Mouse (Mus musculus): ENCODE measurements at regions not wholly inside any gene's neighbourhood (a gene's known extent, or its start where the extent isn't known, plus 50 kb on each side); places are given as distances from the start of the nearest gene placed in this dataset.

DNA sequence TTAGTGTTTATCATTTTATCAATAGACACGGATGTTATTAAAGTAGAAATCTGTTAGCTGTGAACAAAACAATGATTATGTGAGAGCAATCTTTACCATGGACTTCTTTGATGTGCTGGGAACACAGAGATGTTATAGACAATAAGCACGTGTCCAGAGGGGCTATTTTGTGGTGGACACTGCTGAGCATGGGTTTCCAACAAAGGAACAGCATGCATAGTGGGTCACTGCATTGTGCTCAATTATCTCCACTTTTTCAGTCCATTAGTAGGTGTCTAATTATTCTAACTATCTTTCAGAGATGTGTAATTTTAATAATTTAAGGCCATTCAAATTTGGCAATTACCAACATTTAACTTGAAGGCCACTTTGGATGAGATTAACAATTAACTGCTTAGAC is 409.6 kb upstream of the Fam98a start:
- Histone ChIP-seq H3K4me1 (replicated peaks) (no peaks in the 10 kb centered on the region), H3K27me3 (replicated peaks) (no peaks in the 10 kb centered on the region), H3K9me3 (no peaks in the 10 kb centered on the region), H3K4me2 (replicated peaks) (no peak overlapping the region), H3K36me3 (no peaks in the 10 kb centered on the region), H3K27ac (no peak overlapping the region), H3K9ac (no peak overlapping the region), H3K4me3 (replicated peaks) (no peak overlapping the region)
- WGBS = 78% methylated on average over 2 of the region's 2 CpGs
- ATAC-seq = no peak

DNA sequence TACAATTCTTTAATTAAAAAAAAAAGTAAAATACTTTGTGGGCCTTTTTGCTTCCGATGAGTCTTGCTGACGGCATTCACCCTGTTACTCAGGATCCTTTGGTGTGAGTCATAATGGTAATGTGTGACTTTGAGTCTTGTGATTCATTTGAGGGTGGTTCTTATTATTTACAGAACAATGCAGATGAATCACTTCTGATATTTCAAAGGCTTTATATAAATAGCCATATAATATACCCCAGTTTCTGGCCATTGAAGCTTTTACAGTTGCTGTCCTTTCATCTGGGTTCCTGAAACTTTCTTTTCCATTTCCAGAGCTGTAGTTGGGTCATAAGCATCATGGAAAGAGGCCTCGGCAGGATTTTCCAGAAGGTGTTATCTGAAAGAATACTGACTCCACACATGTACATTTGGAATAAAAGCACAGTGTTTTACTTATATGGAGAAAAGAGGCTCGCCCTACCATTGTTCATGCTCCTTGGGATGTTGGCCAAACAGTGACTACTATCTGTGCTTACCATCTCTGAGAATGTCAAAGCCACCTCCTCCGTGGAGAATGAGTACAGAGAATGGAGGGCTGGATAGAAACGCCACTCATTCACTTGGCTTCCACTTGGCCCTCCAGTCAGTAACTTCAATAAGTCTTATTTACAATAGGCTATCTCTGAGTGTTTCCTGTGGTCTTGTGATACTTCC is 385.1 kb upstream of the Fam98a start:
- 84% methylated on average over 6 of the region's 6 CpGs for WGBS
- H3K27me3 ChIP-seq (replicated peaks) = no peaks in the 10 kb centered on the region
- no peaks in the 10 kb centered on the region for H3K4me1 ChIP-seq (replicated peaks)
- no peak for ATAC-seq
- no peak overlapping the region for H3K27ac ChIP-seq
- no peaks in the 10 kb centered on the region for H3K9me3 ChIP-seq
- no peak overlapping the region for H3K4me2 ChIP-seq (replicated peaks)
- no peaks in the 10 kb centered on the region for H3K36me3 ChIP-seq
- no peak overlapping the region for H3K4me3 ChIP-seq (replicated peaks)
- H3K9ac ChIP-seq = no peak overlapping the region

DNA sequence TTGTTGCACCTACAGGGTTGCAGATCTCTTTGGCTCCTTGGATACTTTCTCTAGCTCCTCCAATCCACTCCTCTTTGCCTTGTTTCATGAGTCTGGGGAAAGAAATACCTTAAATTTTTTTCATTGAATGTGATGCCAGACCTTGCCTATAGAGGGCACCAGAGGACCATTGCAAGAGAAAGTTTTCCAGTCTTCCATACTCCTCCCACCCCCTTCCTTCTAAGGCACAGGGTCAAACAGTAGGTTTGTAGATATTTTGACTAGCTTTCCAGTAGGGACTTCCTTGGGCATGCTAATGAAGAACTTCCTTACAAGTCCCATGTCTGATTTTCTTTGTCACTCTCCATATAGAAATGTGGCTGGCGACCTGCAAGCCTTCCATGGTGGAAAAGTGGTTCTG is 379.3 kb upstream of the Fam98a start:
- Histone ChIP-seq H3K4me2 (replicated peaks) (no peak overlapping the region), H3K4me3 (replicated peaks) (no peak overlapping the region), H3K9me3 (no peaks in the 10 kb centered on the region), H3K36me3 (no peaks in the 10 kb centered on the region), H3K9ac (no peak overlapping the region), H3K27me3 (replicated peaks) (no peaks in the 10 kb centered on the region), H3K4me1 (replicated peaks) (no peaks in the 10 kb centered on the region), H3K27ac (no peak overlapping the region)
- no peak for ATAC-seq
- 74% methylated on average over 1 of the region's 1 CpGs for WGBS

DNA sequence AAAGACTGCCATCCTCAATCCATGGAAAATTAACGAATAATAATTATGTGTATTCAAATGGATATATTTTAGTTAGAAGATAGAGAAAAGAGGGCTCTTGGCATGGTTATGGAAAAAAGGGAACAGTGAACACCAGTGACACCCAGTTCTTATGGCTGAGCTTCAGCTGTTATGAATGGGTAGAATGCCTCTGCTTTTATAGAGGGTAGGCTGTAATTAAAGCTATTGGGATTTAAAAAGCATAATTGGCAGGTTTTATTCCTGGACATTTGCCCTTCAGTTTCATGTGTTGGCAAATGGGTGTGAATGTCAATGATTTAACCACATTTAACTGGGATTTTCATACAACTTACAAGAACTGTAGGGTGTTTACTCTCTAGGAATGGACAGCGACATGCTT is 368.5 kb upstream of the Fam98a start:
- Histone ChIP-seq H3K9me3 (no peaks in the 10 kb centered on the region), H3K4me2 (replicated peaks) (no peak overlapping the region), H3K4me1 (replicated peaks) (no peaks in the 10 kb centered on the region), H3K27me3 (replicated peaks) (no peaks in the 10 kb centered on the region), H3K9ac (no peak overlapping the region), H3K4me3 (replicated peaks) (no peak overlapping the region), H3K36me3 (no peaks in the 10 kb centered on the region), H3K27ac (no peak overlapping the region)
- no peak for ATAC-seq
- 87% methylated on average over 2 of the region's 2 CpGs for WGBS

DNA sequence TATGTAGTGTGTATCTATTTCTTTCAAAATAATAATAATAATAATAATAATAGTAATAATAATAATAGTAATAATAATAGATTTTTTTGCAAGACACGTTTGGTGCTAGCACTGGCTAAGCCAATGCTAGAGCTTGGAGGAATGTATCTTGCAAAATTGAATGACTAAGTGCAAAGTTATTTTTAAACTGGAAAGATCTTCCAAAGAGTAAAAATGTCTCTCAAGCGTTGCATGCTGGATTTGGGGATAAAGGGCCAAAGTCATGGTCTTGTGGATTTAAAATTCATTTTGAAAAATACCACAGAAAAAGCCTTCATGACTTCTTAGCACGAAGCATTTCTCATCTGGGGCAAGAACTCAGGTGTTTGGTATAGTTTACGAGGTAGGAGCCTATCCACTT is 365.3 kb upstream of the Fam98a start:
- H3K27ac ChIP-seq = no peak overlapping the region
- H3K4me3 ChIP-seq (replicated peaks) = no peak overlapping the region
- no peaks in the 10 kb centered on the region for H3K27me3 ChIP-seq (replicated peaks)
- ATAC-seq = no peak
- WGBS = 76% methylated on average over 4 of the region's 4 CpGs
- no peak overlapping the region for H3K4me2 ChIP-seq (replicated peaks)
- no peaks in the 10 kb centered on the region for H3K36me3 ChIP-seq
- no peaks in the 10 kb centered on the region for H3K4me1 ChIP-seq (replicated peaks)
- no peak overlapping the region for H3K9ac ChIP-seq
- no peaks in the 10 kb centered on the region for H3K9me3 ChIP-seq

DNA sequence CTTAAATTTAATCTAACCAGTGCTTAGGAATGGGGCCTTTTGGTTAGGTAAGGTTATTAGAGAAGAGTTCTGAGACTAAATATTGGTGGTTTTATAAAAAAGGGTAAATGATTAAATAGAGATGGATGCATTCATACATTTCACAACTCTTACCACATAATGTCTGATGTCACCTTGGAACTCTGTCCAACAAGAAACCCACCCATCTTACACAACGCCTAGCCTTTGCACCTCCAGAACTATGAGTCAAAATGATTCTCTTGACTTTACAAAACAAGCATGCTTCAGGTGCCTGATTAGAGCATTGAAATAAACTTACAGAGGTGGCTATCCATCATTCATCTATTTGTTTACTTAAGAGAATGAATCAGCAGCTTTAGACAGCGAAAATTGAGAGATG is 364.8 kb upstream of the Fam98a start:
- no peak for ATAC-seq
- 69% methylated on average over 2 of the region's 2 CpGs for WGBS

DNA sequence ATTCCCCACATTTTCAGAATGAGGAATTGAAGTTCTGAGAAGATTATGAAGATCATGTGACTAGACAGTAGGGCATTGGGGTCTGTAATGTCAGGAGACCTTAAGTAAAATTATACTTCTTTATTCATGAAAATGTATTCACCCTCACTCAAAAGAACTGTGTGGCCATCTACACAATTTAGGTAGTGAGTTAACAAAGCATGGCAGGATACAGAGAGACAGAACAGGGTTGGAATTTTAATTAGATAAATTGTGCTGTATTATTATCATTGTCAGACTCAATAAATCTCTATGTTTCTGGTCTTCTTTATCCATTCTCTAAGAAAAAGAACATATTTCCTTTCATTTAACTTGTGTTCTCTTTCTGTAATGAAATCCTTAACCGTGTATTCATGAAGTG is 363.5 kb upstream of the Fam98a start:
- H3K9ac ChIP-seq = no peak overlapping the region
- WGBS = 92% methylated on average over 1 of the region's 1 CpGs
- no peak for ATAC-seq
- no peaks in the 10 kb centered on the region for H3K4me1 ChIP-seq (replicated peaks)
- no peak overlapping the region for H3K4me2 ChIP-seq (replicated peaks)
- H3K36me3 ChIP-seq = no peaks in the 10 kb centered on the region
- H3K27me3 ChIP-seq (replicated peaks) = no peaks in the 10 kb centered on the region
- H3K4me3 ChIP-seq (replicated peaks) = no peak overlapping the region
- H3K27ac ChIP-seq = no peak overlapping the region
- no peaks in the 10 kb centered on the region for H3K9me3 ChIP-seq

More for the DNA sequence above, 364.8 kb upstream of the Fam98a start:
- no peaks in the 10 kb centered on the region for H3K9me3 ChIP-seq
- H3K4me3 ChIP-seq (replicated peaks) = no peak overlapping the region
- H3K27me3 ChIP-seq (replicated peaks) = no peaks in the 10 kb centered on the region
- no peak overlapping the region for H3K9ac ChIP-seq
- no peak overlapping the region for H3K4me2 ChIP-seq (replicated peaks)
- no peak overlapping the region for H3K27ac ChIP-seq
- no peaks in the 10 kb centered on the region for H3K36me3 ChIP-seq
- H3K4me1 ChIP-seq (replicated peaks) = no peaks in the 10 kb centered on the region

DNA sequence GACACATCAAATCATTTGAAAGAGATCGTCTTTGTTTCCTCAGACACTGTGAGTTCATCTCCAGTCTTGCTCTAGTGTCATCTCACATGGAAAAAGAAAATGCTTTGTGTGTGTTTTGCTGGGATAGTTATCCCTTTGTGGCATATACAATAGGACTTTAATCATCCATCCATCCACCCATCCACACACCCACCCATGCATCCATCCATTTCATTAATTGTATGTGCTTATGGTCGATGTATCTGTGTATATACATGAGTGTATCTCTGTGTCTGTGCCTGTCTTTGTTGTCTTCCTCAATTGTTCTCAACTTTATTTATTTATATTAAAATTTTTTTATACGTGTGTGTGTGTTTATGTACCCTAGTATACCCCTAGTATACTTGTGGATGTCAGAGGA is 355.3 kb upstream of the Fam98a start:
- no peak for ATAC-seq
- H3K9me3 ChIP-seq = no peaks in the 10 kb centered on the region
- H3K27ac ChIP-seq = no peak overlapping the region
- H3K27me3 ChIP-seq (replicated peaks) = no peaks in the 10 kb centered on the region
- H3K4me2 ChIP-seq (replicated peaks) = no peak overlapping the region
- H3K9ac ChIP-seq = no peak overlapping the region
- H3K4me3 ChIP-seq (replicated peaks) = no peak overlapping the region
- H3K4me1 ChIP-seq (replicated peaks) = no peaks in the 10 kb centered on the region
- H3K36me3 ChIP-seq = no peaks in the 10 kb centered on the region
- WGBS = 74% methylated on average over 3 of the region's 3 CpGs

DNA sequence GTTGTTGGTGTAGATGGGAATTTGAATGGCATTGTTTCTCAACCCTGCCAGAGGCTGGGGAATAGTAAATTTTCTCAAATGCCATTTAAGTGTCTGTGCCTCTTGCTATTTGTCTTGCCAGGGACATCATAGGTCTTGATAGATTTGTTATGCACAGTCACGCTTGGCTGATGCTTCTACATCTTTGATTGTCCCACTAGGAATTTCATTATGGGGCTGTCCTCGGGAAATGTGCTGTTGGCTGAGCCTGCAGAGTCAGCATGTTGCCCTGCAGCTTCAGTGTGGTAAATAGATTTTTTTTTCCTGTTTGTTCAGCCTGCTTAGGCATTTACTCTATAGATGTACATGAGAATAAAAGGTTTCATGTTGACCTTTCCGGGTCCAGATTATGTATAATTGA is 354.9 kb upstream of the Fam98a start:
- WGBS = 73% methylated on average over 3 of the region's 3 CpGs
- H3K4me3 ChIP-seq (replicated peaks) = no peak overlapping the region
- no peak overlapping the region for H3K4me2 ChIP-seq (replicated peaks)
- no peak overlapping the region for H3K9ac ChIP-seq
- H3K27ac ChIP-seq = no peak overlapping the region
- H3K36me3 ChIP-seq = no peaks in the 10 kb centered on the region
- no peaks in the 10 kb centered on the region for H3K4me1 ChIP-seq (replicated peaks)
- no peaks in the 10 kb centered on the region for H3K9me3 ChIP-seq
- ATAC-seq = no peak
- H3K27me3 ChIP-seq (replicated peaks) = no peaks in the 10 kb centered on the region

DNA sequence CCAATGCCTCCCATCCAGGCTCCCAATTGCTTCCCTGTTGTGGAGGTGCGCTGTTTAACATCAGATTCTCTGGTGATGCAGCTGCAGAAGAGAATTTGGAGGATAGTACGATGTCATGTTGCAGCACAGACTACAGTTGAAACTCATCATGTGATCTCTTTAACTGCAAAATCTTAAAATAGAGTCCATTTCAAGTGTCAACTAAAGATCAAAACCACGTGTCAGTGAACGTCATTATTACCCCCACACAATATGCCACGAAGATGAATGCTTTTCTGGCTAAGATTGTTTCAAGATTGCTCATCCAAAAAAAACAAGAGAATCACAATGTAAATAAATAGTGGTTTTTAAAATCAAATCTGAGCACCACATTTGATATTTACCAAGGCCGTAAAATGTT is 343.7 kb upstream of the Fam98a start:
- WGBS = 74% methylated on average over 6 of the region's 6 CpGs
- H3K9me3 ChIP-seq = no peaks in the 10 kb centered on the region
- no peaks in the 10 kb centered on the region for H3K4me1 ChIP-seq (replicated peaks)
- no peaks in the 10 kb centered on the region for H3K27me3 ChIP-seq (replicated peaks)
- no peak overlapping the region for H3K4me3 ChIP-seq (replicated peaks)
- H3K27ac ChIP-seq = no peak overlapping the region
- H3K9ac ChIP-seq = no peak overlapping the region
- H3K4me2 ChIP-seq (replicated peaks) = no peak overlapping the region
- no peaks in the 10 kb centered on the region for H3K36me3 ChIP-seq
- no peak for ATAC-seq

DNA sequence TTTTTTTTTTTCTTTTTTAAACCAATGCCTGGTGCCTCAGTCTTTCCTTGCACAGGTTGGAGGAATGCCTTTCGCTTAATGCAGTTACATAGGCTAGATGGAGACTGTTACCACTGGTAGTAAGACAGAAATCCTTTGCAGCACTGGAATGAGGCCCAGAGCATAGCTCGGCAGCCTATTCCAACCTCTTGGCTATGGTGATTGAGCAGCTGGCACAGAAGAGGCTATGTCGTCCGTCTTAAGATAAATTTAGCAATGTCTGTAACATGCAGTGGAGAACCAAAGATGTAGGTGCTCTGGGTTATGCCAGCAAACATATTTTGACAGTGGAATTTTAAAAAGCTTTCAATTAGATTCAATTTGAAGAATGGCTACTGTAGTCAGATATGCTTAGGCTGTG is 343.2 kb upstream of the Fam98a start:
- H3K4me2 ChIP-seq (replicated peaks) = no peak overlapping the region
- H3K27me3 ChIP-seq (replicated peaks) = no peaks in the 10 kb centered on the region
- H3K27ac ChIP-seq = no peak overlapping the region
- no peak overlapping the region for H3K9ac ChIP-seq
- H3K4me1 ChIP-seq (replicated peaks) = no peaks in the 10 kb centered on the region
- H3K9me3 ChIP-seq = no peaks in the 10 kb centered on the region
- WGBS = 67% methylated on average over 4 of the region's 4 CpGs
- ATAC-seq = no peak
- H3K36me3 ChIP-seq = no peaks in the 10 kb centered on the region
- no peak overlapping the region for H3K4me3 ChIP-seq (replicated peaks)

DNA sequence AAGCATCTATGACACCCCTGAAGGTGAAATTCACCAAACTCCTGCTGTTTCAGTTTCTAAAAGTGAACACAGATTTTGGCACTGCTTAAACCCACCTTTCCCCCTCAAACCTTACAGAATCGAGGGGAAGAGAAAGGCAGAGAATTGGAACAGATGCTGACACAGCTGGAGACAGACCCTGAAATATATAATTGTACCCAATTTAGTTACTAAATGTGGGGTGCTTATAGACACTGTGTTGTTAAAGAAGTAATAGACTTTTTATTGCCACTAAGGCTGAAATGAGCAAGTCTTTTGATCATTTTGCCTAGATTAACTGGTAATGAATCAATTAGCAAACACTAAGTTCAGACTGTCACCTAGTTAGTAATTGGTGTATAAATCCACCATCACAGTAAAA is 341.8 kb upstream of the Fam98a start:
- ATAC-seq = no peak
- H3K27me3 ChIP-seq (replicated peaks) = no peaks in the 10 kb centered on the region
- H3K4me2 ChIP-seq (replicated peaks) = no peak overlapping the region
- H3K36me3 ChIP-seq = no peaks in the 10 kb centered on the region
- no peak overlapping the region for H3K27ac ChIP-seq
- no peaks in the 10 kb centered on the region for H3K9me3 ChIP-seq
- 67% methylated on average over 1 of the region's 1 CpGs for WGBS
- H3K4me3 ChIP-seq (replicated peaks) = no peak overlapping the region
- H3K4me1 ChIP-seq (replicated peaks) = no peaks in the 10 kb centered on the region
- H3K9ac ChIP-seq = no peak overlapping the region

DNA sequence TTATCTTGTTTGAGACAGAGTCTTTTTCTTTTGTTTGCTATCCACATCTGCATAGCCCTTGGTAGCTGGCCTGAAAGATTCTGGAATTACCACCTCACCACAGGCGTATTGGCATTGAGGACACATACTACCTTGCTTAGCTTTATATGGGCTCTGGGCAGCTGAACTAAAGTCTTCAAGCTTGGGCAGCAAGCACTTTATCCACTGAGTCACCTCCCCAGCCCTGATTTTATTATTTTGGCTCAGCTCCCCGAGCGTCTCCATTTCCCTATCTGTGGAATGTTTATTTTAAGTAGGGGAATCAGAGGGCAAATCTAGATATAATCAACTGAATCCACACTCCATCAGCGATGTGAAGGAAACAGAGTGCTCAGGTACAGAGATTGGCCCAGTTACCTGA is 340.4 kb upstream of the Fam98a start:
- Histone ChIP-seq H3K4me3 (replicated peaks) (no peak overlapping the region), H3K4me2 (replicated peaks) (no peak overlapping the region), H3K9ac (no peak overlapping the region), H3K27ac (no peak overlapping the region), H3K4me1 (replicated peaks) (no peaks in the 10 kb centered on the region), H3K27me3 (replicated peaks) (no peaks in the 10 kb centered on the region), H3K9me3 (no peaks in the 10 kb centered on the region), H3K36me3 (no peaks in the 10 kb centered on the region)
- ATAC-seq = no peak
- 38% methylated on average over 4 of the region's 4 CpGs for WGBS
